Mouse (Mus musculus): ENCODE measurements around the gene 3110082I17Rik.
"Not testable (repeated sequence)": the region's sequence is repeated elsewhere in the genome, so short reads cannot be mapped to it uniquely, and the experiment has no call there.

3110082I17Rik gene

GRCm38 (mm10) chr5:139347225-139347624, 113.1 kb downstream of the 3110082I17Rik start:
- DNase-seq: no peak

- DNase-seq: no peak
Observed at GRCm38 (mm10) chr5:139345364-139345714, 115.0 kb downstream of the 3110082I17Rik start.

GRCm38 (mm10) chr5:139344687-139345363, 115.5 kb downstream of the 3110082I17Rik start:
- DNase-seq: peak; percentile 96

- DNase-seq: peak; percentile 79
Observed at GRCm38 (mm10) chr5:139344021-139344686, 116.2 kb downstream of the 3110082I17Rik start.

- DNase-seq: no peak
Observed at GRCm38 (mm10) chr5:139338891-139339290, 121.4 kb downstream of the 3110082I17Rik start.

GRCm38 (mm10) chr5:139338403-139338802, 121.9 kb downstream of the 3110082I17Rik start:
- DNase-seq: peak; percentile 70

- DNase-seq: no peak
Observed at GRCm38 (mm10) chr5:139337826-139338370, 122.4 kb downstream of the 3110082I17Rik start.

GRCm38 (mm10) chr5:139335634-139336033, 124.7 kb downstream of the 3110082I17Rik start:
- no peak for DNase-seq

GRCm38 (mm10) chr5:139334394-139334793, 125.9 kb downstream of the 3110082I17Rik start:
- DNase-seq: not testable (repeated sequence)

GRCm38 (mm10) chr5:139333301-139334013, 126.9 kb downstream of the 3110082I17Rik start:
- peak; percentile 57 for DNase-seq

- no peak for DNase-seq
Observed at GRCm38 (mm10) chr5:139332590-139333272, 127.6 kb downstream of the 3110082I17Rik start.

GRCm38 (mm10) chr5:139331742-139332141, 128.6 kb downstream of the 3110082I17Rik start:
- peak; percentile 89 for DNase-seq

- no peak for DNase-seq
Observed at GRCm38 (mm10) chr5:139330766-139331165, 129.6 kb downstream of the 3110082I17Rik start.

- DNase-seq: no peak
Observed at GRCm38 (mm10) chr5:139327634-139328020, 132.7 kb downstream of the 3110082I17Rik start.

- DNase-seq: no peak
Observed at GRCm38 (mm10) chr5:139326986-139327633, 133.2 kb downstream of the 3110082I17Rik start.

- no peak for DNase-seq
Observed at GRCm38 (mm10) chr5:139326111-139326696, 134.1 kb downstream of the 3110082I17Rik start.

GRCm38 (mm10) chr5:139325395-139325966, 134.8 kb downstream of the 3110082I17Rik start, which contains the start of gene Adap1:
TSS of gene Adap1 (minus strand) at chr5:139325622.
- DNase-seq: peak; percentile 74

- DNase-seq: no peak
Observed at GRCm38 (mm10) chr5:139324691-139325394, 135.5 kb downstream of the 3110082I17Rik start.

- no peak for DNase-seq
Observed at GRCm38 (mm10) chr5:139324045-139324491, 136.3 kb downstream of the 3110082I17Rik start.

GRCm38 (mm10) chr5:139323260-139323924, 136.9 kb downstream of the 3110082I17Rik start:
- DNase-seq: peak; percentile 72

Measured in kidney, postnatal 14 days (tissue).